Mouse (Mus musculus) forebrain, embryonic 14.5 days (tissue): ENCODE measurements around the gene Fbn1. TPM values are rescaled to one million over a fixed set of nuclear protein-coding genes. Genes with fewer than 3 reads are reported as not detected.
A peak's percentile ranks its signal among the peaks of the same experiment; 100 is the strongest.

Experiments
- ATAC-seq: fragments of 200-750 bp; cut with Nextera tagmentation; 2 replicates; pipeline ENCODE4 v1.8.0; 2017; ENCODE audit warnings: mild to moderate bottlenecking, moderate library complexity
- DNase-seq: peaks from one replicate; pipeline ENCODE4 v3.0.0-alpha.2; 2015; ENCODE audit warnings: low spot score
- H3K27ac ChIP-seq: fragments of 300-500 bp; sonication (generic); 2 replicates; pipeline ENCODE4 v1.5.1; 2014; ENCODE audit warnings: low read depth, mild to moderate bottlenecking, control low read depth, low read length, moderate library complexity
- H3K27me3 ChIP-seq: fragments of 300-500 bp; sonication (generic); replicated peaks from 2 replicates; pipeline ENCODE4 v1.6.1; 2014; ENCODE audit warnings: low read length, control low read depth, mixed read lengths; ENCODE audit not compliant: control insufficient read depth, insufficient read depth
- H3K36me3 ChIP-seq: fragments of 300-500 bp; sonication (generic); 2 replicates; pipeline ENCODE4 v1.6.1; 2014; ENCODE audit warnings: low read length, control low read depth; ENCODE audit not compliant: control insufficient read depth, insufficient read depth
- H3K4me1 ChIP-seq: fragments of 300-500 bp; sonication (generic); 2 replicates; pipeline ENCODE4 v1.6.1; 2014; ENCODE audit warnings: antibody characterized with exemption, low read length, control low read depth; ENCODE audit not compliant: control insufficient read depth, insufficient read depth
- H3K4me2 ChIP-seq: fragments of 300-500 bp; sonication (generic); 2 replicates; pipeline ENCODE4 v1.6.1; 2014; ENCODE audit warnings: mild to moderate bottlenecking, control low read depth, low read length
- H3K4me3 ChIP-seq: fragments of 300-500 bp; sonication (generic); 2 replicates; pipeline ENCODE4 v1.5.1; 2014; ENCODE audit warnings: low read depth, low read length, control low read depth
- H3K9ac ChIP-seq: fragments of 300-500 bp; sonication (generic); 2 replicates; pipeline ENCODE4 v1.6.1; 2014; ENCODE audit warnings: mild to moderate bottlenecking, low read length, control low read depth, moderate library complexity
- H3K9me3 ChIP-seq: fragments of 300-500 bp; sonication (generic); replicated peaks from 2 replicates; pipeline ENCODE4 v1.6.1; 2016; ENCODE audit warnings: low read length, control low read depth, mixed read lengths; ENCODE audit not compliant: control insufficient read depth
- WGBS: fragments of 180-500 bp; shearing (Covaris S2); extraction: QIAGEN DNeasy Blood & Tissue Kit; methylation state at CpG from one replicate; pipeline ENCODE4 v1.1.7; 2014; 5-methylcytosine and 5-hydroxymethylcytosine counted together
- polyA plus RNA-seq: library from polyadenylated mRNA; unstranded; fragments of >200 nt; fragmentation: Nextera tagmentation; extraction: Ambion mirVana; gene quantifications from 2 replicates; pipeline ENCODE4 v1.2.1, GENCODE M21; 2014

The Fbn1 gene
- polyA plus RNA-seq, 1 experiment from 2014 or later = 2.1 TPM

DNA sequence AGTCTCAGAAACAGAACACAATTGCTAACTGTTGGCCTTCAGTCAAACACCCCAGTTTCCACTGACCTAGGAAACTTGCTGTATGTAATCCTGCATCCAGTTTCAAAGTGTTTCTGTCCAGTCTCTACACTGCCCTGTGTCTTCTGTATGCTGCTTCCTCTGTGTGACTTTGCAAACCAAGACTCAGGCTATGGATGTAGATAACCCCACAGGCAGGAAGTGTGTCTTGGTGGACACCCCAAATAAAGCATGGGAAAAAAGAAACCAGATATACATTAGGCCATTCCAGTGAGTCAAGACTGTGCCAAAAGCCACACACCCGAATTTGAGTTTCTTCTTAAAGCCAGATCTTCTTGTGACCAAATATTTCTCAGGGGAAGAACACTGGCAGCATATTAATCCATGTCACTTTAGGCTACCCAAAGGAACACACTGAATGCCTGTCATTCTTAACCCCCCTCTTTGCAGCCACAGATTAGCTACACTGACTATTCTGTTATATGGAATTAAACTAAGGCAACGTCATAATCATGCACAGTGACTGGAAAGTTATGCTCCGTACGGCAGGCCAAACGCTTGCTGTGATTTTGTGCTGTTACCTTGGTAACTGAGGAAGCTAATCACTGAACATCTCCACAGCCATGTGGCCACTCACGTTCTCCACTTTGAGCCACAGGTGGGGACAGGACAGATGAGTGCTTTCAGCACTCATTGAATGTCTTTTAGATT, 55.3 kb downstream of the Fbn1 start:
- Histone ChIP-seq H3K36me3 (no peaks in the 10 kb centered on the region), H3K9ac (no peak overlapping the region), H3K4me1 (no peaks in the 10 kb centered on the region), H3K4me3 (no peak overlapping the region), H3K4me2 (no peak overlapping the region), H3K27me3 (no peaks in the 10 kb centered on the region), H3K27ac (no peak overlapping the region), H3K9me3 (no peaks in the 10 kb centered on the region)
- DNase-seq (peak; percentile 6), ATAC-seq (no peak)
- 43% methylated on average over 6 of the region's 6 CpGs for WGBS

GRCm38 (mm10) chr2:125449361-125449760, 58.4 kb downstream of the Fbn1 start:
- Histone ChIP-seq H3K4me2 (no peak overlapping the region), H3K9me3 (no peaks in the 10 kb centered on the region), H3K27ac (no peak overlapping the region), H3K9ac (no peak overlapping the region), H3K27me3 (no peaks in the 10 kb centered on the region), H3K36me3 (no peaks in the 10 kb centered on the region), H3K4me3 (no peak overlapping the region), H3K4me1 (no peaks in the 10 kb centered on the region)
- 86% methylated on average over 8 of the region's 8 CpGs for WGBS
- ATAC-seq = no peak
- DNase-seq = no peak

DNA sequence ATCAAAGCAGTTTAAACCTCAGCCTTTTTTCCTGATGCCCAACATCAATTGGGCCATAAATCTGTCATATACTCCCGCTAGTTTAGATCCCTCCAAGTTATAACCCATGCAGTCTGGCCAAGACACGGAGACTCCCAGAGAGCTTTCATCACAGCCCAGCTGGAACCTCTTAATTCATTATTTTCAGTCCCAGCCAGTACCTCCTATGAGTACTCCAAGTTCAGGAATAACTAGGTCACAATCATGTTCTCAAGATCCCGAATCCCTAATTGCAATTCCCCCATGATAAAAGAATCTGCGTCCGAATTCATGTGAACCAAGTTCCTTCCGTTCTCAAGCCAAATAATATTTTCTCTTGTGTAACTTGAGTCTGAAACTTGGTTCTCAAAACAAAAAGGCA, 58.9 kb downstream of the Fbn1 start:
- Histone ChIP-seq H3K4me1 (no peaks in the 10 kb centered on the region), H3K9ac (no peak overlapping the region), H3K27ac (no peak overlapping the region), H3K36me3 (no peaks in the 10 kb centered on the region), H3K4me3 (no peak overlapping the region), H3K9me3 (no peaks in the 10 kb centered on the region), H3K4me2 (no peak overlapping the region), H3K27me3 (no peaks in the 10 kb centered on the region)
- DNase-seq (no peak), ATAC-seq (no peak)
- WGBS = 90% methylated on average over 6 of the region's 6 CpGs

- Histone ChIP-seq H3K4me1 (no peaks in the 10 kb centered on the region), H3K4me2 (no peak overlapping the region), H3K27me3 (no peaks in the 10 kb centered on the region), H3K27ac (no peak overlapping the region), H3K36me3 (no peaks in the 10 kb centered on the region), H3K9me3 (no peaks in the 10 kb centered on the region), H3K4me3 (no peak overlapping the region), H3K9ac (no peak overlapping the region)
- 71% methylated on average over 9 of the region's 9 CpGs for WGBS
- DNase-seq = no peak
- no peak for ATAC-seq
These were observed 60.4 kb downstream of the Fbn1 start for GRCm38 (mm10) chr2:125447274-125447898.

DNA sequence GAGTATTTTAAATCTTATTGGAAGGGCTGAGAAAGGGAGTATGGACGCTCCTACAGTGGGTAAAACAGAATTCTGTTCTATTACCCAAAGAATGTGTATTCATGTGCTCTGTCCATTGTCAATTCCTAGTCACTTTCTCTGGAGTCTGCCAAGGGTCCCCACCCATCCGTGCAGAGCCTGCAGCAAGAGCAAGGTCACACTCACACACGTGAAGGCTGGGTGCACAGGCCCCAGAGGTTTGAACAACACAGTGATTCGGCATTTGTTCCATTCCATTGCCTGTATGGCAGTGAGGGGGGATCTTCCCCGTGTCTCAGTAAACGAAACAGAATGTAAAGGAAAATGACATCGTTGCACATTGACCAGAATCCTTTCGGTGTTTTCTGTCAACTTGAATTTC, 69.4 kb downstream of the Fbn1 start:
- Histone ChIP-seq H3K27me3 (no peaks in the 10 kb centered on the region), H3K36me3 (no peaks in the 10 kb centered on the region), H3K4me3 (no peak overlapping the region), H3K9me3 (no peaks in the 10 kb centered on the region), H3K9ac (no peak overlapping the region), H3K4me2 (no peak overlapping the region), H3K27ac (no peak overlapping the region), H3K4me1 (no peaks in the 10 kb centered on the region)
- DNase-seq = no peak
- WGBS = 71% methylated on average over 8 of the region's 8 CpGs
- no peak for ATAC-seq

DNA sequence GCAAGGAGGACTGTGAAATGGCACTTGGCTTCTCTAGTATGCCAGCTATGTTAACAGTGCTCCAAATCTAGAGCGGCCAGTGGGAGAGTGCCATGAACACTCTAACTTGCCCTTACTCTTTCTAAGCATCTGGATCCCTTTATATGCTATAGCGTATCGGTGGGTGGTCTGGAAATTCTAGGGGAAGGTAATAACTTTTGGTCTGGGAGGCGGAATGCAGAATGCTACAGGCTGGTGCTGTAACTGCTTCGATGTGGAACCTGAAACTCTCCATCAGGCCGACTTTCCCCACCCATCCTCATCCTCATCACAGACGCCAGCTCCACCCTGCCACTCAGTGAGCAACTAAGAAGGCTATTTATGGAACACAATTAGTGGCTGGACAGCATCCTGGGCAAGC, 71.6 kb downstream of the Fbn1 start:
- Histone ChIP-seq H3K9ac (no peak overlapping the region), H3K4me3 (no peak overlapping the region), H3K4me2 (no peak overlapping the region), H3K27me3 (no peaks in the 10 kb centered on the region), H3K9me3 (no peaks in the 10 kb centered on the region), H3K4me1 (no peaks in the 10 kb centered on the region), H3K36me3 (no peaks in the 10 kb centered on the region), H3K27ac (no peak overlapping the region)
- ATAC-seq (no peak), DNase-seq (no peak)
- WGBS = 81% methylated on average over 7 of the region's 7 CpGs

GRCm38 (mm10) chr2:125433524-125433923, 74.3 kb downstream of the Fbn1 start:
- Histone ChIP-seq H3K27me3 (no peaks in the 10 kb centered on the region), H3K9ac (no peak overlapping the region), H3K9me3 (no peaks in the 10 kb centered on the region), H3K4me2 (no peak overlapping the region), H3K4me1 (no peaks in the 10 kb centered on the region), H3K36me3 (no peaks in the 10 kb centered on the region), H3K4me3 (no peak overlapping the region), H3K27ac (no peak overlapping the region)
- no peak for DNase-seq
- no peak for ATAC-seq
- 93% methylated on average over 6 of the region's 6 CpGs for WGBS

DNA sequence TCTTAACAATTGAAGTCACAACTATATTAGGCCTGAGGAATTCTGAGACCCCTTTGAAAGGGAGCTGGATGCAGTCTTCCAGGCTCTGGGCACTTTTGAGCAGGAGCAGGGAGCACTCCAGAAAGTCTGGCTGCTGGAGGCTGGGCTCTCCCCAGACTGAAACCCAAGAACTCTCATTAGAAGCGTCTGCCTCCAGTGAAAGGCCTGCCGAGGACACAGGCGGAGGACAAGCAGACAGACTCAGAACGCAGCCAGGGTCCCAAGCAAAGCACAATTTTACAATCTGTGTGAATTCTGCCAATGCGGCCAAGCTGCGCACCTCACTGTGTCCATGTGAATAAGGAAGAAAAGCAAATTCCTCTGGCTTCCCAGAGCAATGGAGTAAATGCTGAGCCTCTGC, 76.3 kb downstream of the Fbn1 start:
- no peaks in the 10 kb centered on the region for H3K36me3 ChIP-seq
- H3K9ac ChIP-seq = no peak overlapping the region
- no peaks in the 10 kb centered on the region for H3K4me1 ChIP-seq
- DNase-seq (no peak), ATAC-seq (no peak)
- no peaks in the 10 kb centered on the region for H3K27me3 ChIP-seq
- H3K9me3 ChIP-seq = no peaks in the 10 kb centered on the region
- WGBS = 76% methylated on average over 6 of the region's 6 CpGs
- no peak overlapping the region for H3K27ac ChIP-seq
- H3K4me2 ChIP-seq = no peak overlapping the region
- H3K4me3 ChIP-seq = no peak overlapping the region

- Histone ChIP-seq H3K4me3 (no peak overlapping the region), H3K9ac (no peak overlapping the region), H3K9me3 (no peaks in the 10 kb centered on the region), H3K36me3 (no peaks in the 10 kb centered on the region), H3K4me2 (no peak overlapping the region), H3K27ac (no peak overlapping the region), H3K4me1 (no peaks in the 10 kb centered on the region), H3K27me3 (no peaks in the 10 kb centered on the region)
- 86% methylated on average over 10 of the region's 10 CpGs for WGBS
- DNase-seq (no peak), ATAC-seq (no peak)
These were observed 78.9 kb downstream of the Fbn1 start for GRCm38 (mm10) chr2:125428811-125429438.
